Mouse (Mus musculus) liver, adult 2 months (tissue): ENCODE data around the gene Trim39. TPM values are rescaled to one million over a fixed set of nuclear protein-coding genes. Genes with fewer than 3 reads are reported as not detected.

Experiments
- DNase-seq: peaks from one replicate; pipeline ENCODE4 v3.0.0-alpha.2; 2011; ENCODE audit warnings: low read depth, low spot score; ENCODE audit errors: extremely low read depth
- H3K27ac ChIP-seq: fragments of 200-500 bp; replicated peaks from 2 replicates; pipeline ENCODE4 v1.5.1; 2012; ENCODE audit warnings: low read depth, mild to moderate bottlenecking, control low read depth, inconsistent platforms, low read length; ENCODE audit not compliant: insufficient read depth
- H3K27me3 ChIP-seq: fragments of 200-500 bp; 2 replicates; pipeline ENCODE4 v1.6.1; 2012; ENCODE audit warnings: mild to moderate bottlenecking, moderate library complexity, low read length, inconsistent platforms; ENCODE audit not compliant: control insufficient read depth, insufficient read depth
- H3K36me3 ChIP-seq: fragments of 200-500 bp; 2 replicates; pipeline ENCODE4 v1.6.1; 2012; ENCODE audit warnings: low read length, inconsistent platforms; ENCODE audit not compliant: control insufficient read depth, insufficient read depth
- H3K4me1 ChIP-seq: fragments of 200-500 bp; 2 replicates; pipeline ENCODE4 v1.6.1; 2011; ENCODE audit warnings: low read length; ENCODE audit not compliant: control insufficient read depth, insufficient read depth
- H3K4me3 ChIP-seq: fragments of 200-500 bp; 2 replicates; pipeline ENCODE4 v1.5.1; 2011; ENCODE audit warnings: low read depth, mild to moderate bottlenecking, control low read depth, low read length, moderate library complexity; ENCODE audit not compliant: insufficient read depth
- H3K79me2 ChIP-seq: fragments of 200-500 bp; 2 replicates; pipeline ENCODE4 v1.6.1; 2012; ENCODE audit warnings: inconsistent platforms, mild to moderate bottlenecking, low read length, moderate library complexity; ENCODE audit not compliant: control insufficient read depth, insufficient read depth
- H3K9ac ChIP-seq: fragments of 200-500 bp; 2 replicates; pipeline ENCODE4 v1.6.1; 2012; ENCODE audit warnings: low read depth, mild to moderate bottlenecking, control low read depth, inconsistent platforms, low read length
- CTCF ChIP-seq: fragments of 200-500 bp; IDR thresholded peaks from 2 replicates; pipeline ENCODE4 v1.5.1; 2011; ENCODE audit warnings: low read depth, low read length, control low read depth
- POLR2A ChIP-seq: fragments of 200-500 bp; IDR thresholded peaks from 2 replicates; pipeline ENCODE4 v1.6.1; 2011; ENCODE audit warnings: low read length, control low read depth; ENCODE audit not compliant: insufficient read depth; ENCODE audit errors: extremely low read depth
- WGBS: fragments of 180-500 bp; shearing (Covaris S2); methylation state at CpG from one replicate; pipeline ENCODE4 v1.1.7; 2018; 5-methylcytosine and 5-hydroxymethylcytosine counted together
- polyA plus RNA-seq: library from polyadenylated mRNA; depleted of rRNA; stranded (reverse); fragments of >200 nt; gene quantifications from 2 replicates; pipeline ENCODE4 v1.2.3, GENCODE M21; 2012; rRNA removed
- total RNA-seq: library from RNA; depleted of rRNA; stranded (reverse); fragments of >200 nt; gene quantifications from 2 replicates; pipeline ENCODE4 v1.2.3, GENCODE M21; 2014; rRNA removed

Trim39 gene
- total and polyA plus RNA-seq, 2 experiments, result 5.0 to 8.0 TPM

DNA sequence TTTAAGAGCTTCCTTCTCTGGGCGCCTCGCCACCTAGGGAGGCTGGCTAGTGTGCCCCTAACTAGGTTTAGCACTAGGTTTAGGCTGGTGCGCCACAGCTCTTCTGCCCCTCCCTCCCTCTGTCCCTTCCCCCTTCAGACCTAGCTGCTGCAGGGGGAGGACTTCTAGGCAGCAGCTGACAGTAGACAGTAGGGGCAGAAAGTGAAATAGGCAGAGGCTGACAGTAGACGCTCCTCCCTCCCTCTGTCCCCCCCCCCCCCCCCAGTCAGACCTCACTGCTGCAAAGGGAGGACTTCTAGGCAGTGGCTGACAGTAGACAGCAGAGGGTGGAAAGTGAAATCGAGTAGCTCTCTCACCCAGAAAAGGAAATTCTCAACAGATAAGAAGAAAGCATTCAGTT, 43.0 kb downstream of the Trim39 start:
- no peak overlapping the region for H3K9ac ChIP-seq
- no peak overlapping the region for H3K27ac ChIP-seq
- H3K4me3 ChIP-seq, result no peak overlapping the region
- no peaks in the 10 kb centered on the region for H3K36me3 ChIP-seq
- 13% methylated on average over 4 of the region's 5 CpGs for WGBS
- peaks cover 5% of the 10 kb centered on the region for H3K27me3 ChIP-seq
- no peak for DNase-seq
- TF ChIP-seq CTCF (no peak), POLR2A (no peak)
- no peaks in the 10 kb centered on the region for H3K79me2 ChIP-seq
- H3K4me1 ChIP-seq, result no peaks in the 10 kb centered on the region

DNA sequence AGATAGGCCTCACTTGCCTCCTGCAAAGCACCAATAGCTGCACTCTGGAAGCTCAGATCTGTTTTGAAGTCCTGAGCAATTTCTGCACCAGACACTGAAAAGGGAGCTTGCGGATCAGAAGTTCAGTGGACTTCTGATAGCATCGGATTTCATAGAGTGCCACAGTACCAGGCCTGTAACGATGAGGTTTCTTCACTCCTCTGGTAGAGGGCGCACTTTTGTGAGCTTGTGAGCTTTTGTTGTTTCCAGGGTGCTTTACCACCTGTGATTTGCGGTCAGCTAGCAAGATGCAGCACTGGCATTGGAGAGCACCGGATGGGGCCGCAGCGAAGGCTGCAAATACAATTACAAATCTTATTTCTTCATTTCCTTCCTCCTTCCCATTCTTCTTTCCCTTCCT, 45.1 kb downstream of the Trim39 start:
- Histone ChIP-seq H3K36me3 (no peaks in the 10 kb centered on the region), H3K4me1 (no peaks in the 10 kb centered on the region), H3K27me3 (peaks cover 9% of the 10 kb centered on the region), H3K4me3 (no peak overlapping the region), H3K79me2 (no peaks in the 10 kb centered on the region), H3K27ac (no peak overlapping the region), H3K9ac (no peak overlapping the region)
- 22% methylated on average over 8 of the region's 8 CpGs for WGBS
- TF ChIP-seq CTCF (no peak), POLR2A (no peak)
- peak; percentile 5 for DNase-seq

GRCm38 (mm10) chr17:36225231-36225824, 46.7 kb downstream of the Trim39 start:
- no peak overlapping the region for H3K9ac ChIP-seq

DNA sequence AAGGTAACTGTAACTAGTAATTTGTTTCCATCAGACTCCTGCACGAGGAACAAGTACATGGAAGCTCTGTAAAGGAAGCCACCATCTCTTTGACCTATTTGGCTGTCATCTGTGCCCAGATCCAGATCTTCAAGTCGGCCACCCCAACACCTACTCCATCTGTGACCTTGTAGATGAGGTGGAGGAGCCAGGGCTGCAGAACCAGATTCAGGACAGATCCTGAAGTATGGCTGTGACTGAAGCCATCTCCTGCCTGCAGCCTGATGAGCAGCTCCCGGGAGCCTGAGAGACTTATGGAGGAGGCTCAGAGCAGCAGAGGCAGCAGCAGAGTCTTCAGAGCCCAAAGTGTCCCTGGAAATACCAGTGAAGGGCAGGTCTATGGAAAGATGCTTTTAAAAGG, 47.6 kb downstream of the Trim39 start:
- H3K27ac ChIP-seq, result no peak overlapping the region
- TF ChIP-seq POLR2A (no peak), CTCF (no peak)
- peaks cover 9% of the 10 kb centered on the region for H3K27me3 ChIP-seq
- no peaks in the 10 kb centered on the region for H3K36me3 ChIP-seq
- H3K9ac ChIP-seq, result no peak overlapping the region
- DNase-seq, result no peak
- no peaks in the 10 kb centered on the region for H3K4me1 ChIP-seq
- H3K79me2 ChIP-seq, result no peaks in the 10 kb centered on the region
- no peak overlapping the region for H3K4me3 ChIP-seq
- WGBS, result 49% methylated on average over 3 of the region's 3 CpGs

More at GRCm38 (mm10) chr17:36225231-36225824, 46.7 kb downstream of the Trim39 start:
- TF ChIP-seq CTCF, result no peak
- TF ChIP-seq POLR2A, result no peak
- peaks cover 9% of the 10 kb centered on the region for H3K27me3 ChIP-seq
- H3K4me1 ChIP-seq, result no peaks in the 10 kb centered on the region
- no peaks in the 10 kb centered on the region for H3K79me2 ChIP-seq
- 17% methylated on average over 9 of the region's 9 CpGs for WGBS
- H3K36me3 ChIP-seq, result no peaks in the 10 kb centered on the region
- H3K27ac ChIP-seq, result no peak overlapping the region
- H3K4me3 ChIP-seq, result no peak overlapping the region
- DNase-seq, result no peak

DNA sequence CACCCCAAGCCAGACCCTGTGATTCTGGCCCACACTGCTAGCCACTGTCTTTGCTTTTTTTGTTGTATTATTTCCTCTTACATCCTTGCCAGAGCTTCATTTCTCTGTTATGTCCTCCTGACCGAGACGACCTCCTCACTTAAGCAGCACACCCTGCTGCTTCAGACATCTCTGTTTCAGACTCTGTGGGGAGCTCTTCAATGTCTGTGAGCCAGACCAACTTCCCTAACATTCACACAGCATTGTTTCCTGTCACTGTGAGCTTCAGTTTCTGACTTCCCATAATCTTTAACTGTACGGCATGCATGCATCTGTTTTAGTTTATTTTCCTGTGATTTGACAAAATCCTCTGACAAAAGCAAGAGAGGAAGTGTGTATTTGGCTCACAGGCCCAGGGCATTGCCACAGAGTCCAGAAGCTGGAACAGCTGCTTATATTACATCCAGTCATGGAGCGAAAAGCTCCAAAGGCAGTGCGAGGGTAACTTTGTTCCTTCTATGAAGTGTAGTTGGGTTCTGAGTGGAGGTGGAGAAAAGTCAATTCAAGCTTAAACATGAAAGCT, 53.4 kb downstream of the Trim39 start:
- Histone ChIP-seq H3K4me1 (no peaks in the 10 kb centered on the region), H3K27ac (no peak overlapping the region), H3K4me3 (no peak overlapping the region), H3K9ac (no peak overlapping the region), H3K79me2 (no peaks in the 10 kb centered on the region), H3K36me3 (no peaks in the 10 kb centered on the region), H3K27me3 (peaks cover 14% of the 10 kb centered on the region; the same call in 1 of the 2 replicates)
- WGBS, result 72% methylated on average over 5 of the region's 5 CpGs
- peak; percentile 24 for DNase-seq
- TF ChIP-seq CTCF, result no peak
- no peak for TF ChIP-seq POLR2A

DNA sequence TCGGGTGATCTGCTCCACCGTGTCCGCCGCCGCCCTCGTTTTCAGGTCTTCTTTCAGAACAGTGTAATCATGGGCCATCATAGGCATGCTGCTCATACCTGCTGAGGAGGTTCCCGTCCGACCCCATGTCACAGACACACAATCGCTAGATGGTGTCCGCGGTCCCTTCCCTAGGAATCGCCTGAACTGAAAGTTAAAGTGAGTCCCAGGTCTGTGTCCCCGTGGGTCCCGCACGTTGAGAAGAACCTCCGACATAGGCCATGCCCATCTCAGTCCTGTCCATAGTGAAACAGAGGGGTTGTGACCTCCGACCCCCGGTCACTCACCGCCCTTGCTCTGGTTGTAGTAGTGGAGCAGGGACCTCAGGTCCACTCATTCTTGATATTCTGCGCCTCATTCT, 56.5 kb downstream of the Trim39 start:
- TF ChIP-seq POLR2A (no peak), CTCF (no peak)

More for the DNA sequence above, 56.5 kb downstream of the Trim39 start:
- Histone ChIP-seq H3K4me1 (no peaks in the 10 kb centered on the region), H3K36me3 (no peaks in the 10 kb centered on the region), H3K27me3 (peaks cover 10% of the 10 kb centered on the region; the same call in 1 of the 2 replicates), H3K9ac (no peak overlapping the region), H3K27ac (no peak overlapping the region), H3K4me3 (no peak overlapping the region), H3K79me2 (no peaks in the 10 kb centered on the region)
- 6% methylated on average over 20 of the region's 20 CpGs for WGBS
- DNase-seq, result no peak

Other genes with a start within 250 kb of the Trim39 start
- gene H2-T23, start 239.4 kb downstream of the Trim39 start, total RNA-seq, result 291 and 323 TPM in 2 replicates
- 423 and 492 TPM in 2 replicates for gene H2-T23, start 239.4 kb downstream of the Trim39 start, polyA plus RNA-seq
- gene H2-T22, start 229.5 kb downstream of the Trim39 start, total RNA-seq, result 115 and 138 TPM in 2 replicates
- gene H2-T22, start 229.5 kb downstream of the Trim39 start, polyA plus RNA-seq, result 98.2 and 110 TPM in 2 replicates
- 0.09 TPM in 1 of 2 replicates, not detected in the other for gene Gm6034, start 229.3 kb downstream of the Trim39 start, total RNA-seq
- 0.05 and 0.06 TPM in 2 replicates for gene Gm6034, start 229.3 kb downstream of the Trim39 start, polyA plus RNA-seq
- gene Gm11127, start 213.9 kb downstream of the Trim39 start, total RNA-seq, result 0.13 TPM in 1 of 2 replicates, not detected in the other
- gene Gm11127, start 213.9 kb downstream of the Trim39 start, polyA plus RNA-seq, result 0.06 TPM in 1 of 2 replicates, not detected in the other
- gene Gm19684, start 150.6 kb downstream of the Trim39 start, total RNA-seq, result 0.18 and 0.47 TPM in 2 replicates
- gene Gm19684, start 150.6 kb downstream of the Trim39 start, polyA plus RNA-seq, result 0.10 and 0.11 TPM in 2 replicates
- not detected in 2 replicates for gene Gm7030, start 142.8 kb downstream of the Trim39 start, total RNA-seq
- not detected in 2 replicates for gene Gm7030, start 142.8 kb downstream of the Trim39 start, polyA plus RNA-seq
- gene Gm8909, start 103.7 kb downstream of the Trim39 start, total RNA-seq, result not detected in 2 replicates
- gene Gm8909, start 103.7 kb downstream of the Trim39 start, polyA plus RNA-seq, result not detected in 2 replicates
- gene H2-T3, start 82.0 kb downstream of the Trim39 start, total RNA-seq, result not detected in 2 replicates
- not detected in 2 replicates for gene H2-T3, start 82.0 kb downstream of the Trim39 start, polyA plus RNA-seq
- gene Rpp21, start 14.2 kb downstream of the Trim39 start, total RNA-seq, result 10.6 and 16.4 TPM in 2 replicates
- 42.7 and 43.6 TPM in 2 replicates for gene Rpp21, start 14.2 kb downstream of the Trim39 start, polyA plus RNA-seq
- gene H2-M10.2, start 14.2 kb upstream of the Trim39 start, total RNA-seq, result not detected in 2 replicates
- gene H2-M10.2, start 14.2 kb upstream of the Trim39 start, polyA plus RNA-seq, result not detected in 2 replicates
- not detected in 2 replicates for gene H2-M10.1, start 53.9 kb upstream of the Trim39 start, total RNA-seq
- gene H2-M10.1, start 53.9 kb upstream of the Trim39 start, polyA plus RNA-seq, result not detected in 2 replicates
- not detected in 2 replicates for gene H2-M10.3, start 96.2 kb upstream of the Trim39 start, total RNA-seq
- not detected in 2 replicates for gene H2-M10.3, start 96.2 kb upstream of the Trim39 start, polyA plus RNA-seq
- not detected in 2 replicates for gene H2-M10.4, start 190.1 kb upstream of the Trim39 start, total RNA-seq
- not detected in 2 replicates for gene H2-M10.4, start 190.1 kb upstream of the Trim39 start, polyA plus RNA-seq